Mouse (Mus musculus): ENCODE results near the gene B4galt2. TPM values are rescaled to one million over a fixed set of nuclear protein-coding genes. Genes with fewer than 3 reads are reported as not detected.
A peak's percentile ranks its signal among the peaks of the same experiment; 100 is the strongest.

B4galt2 gene
- polyA plus RNA-seq, 1 experiment from 2014 or later = 38.7 TPM

DNA sequence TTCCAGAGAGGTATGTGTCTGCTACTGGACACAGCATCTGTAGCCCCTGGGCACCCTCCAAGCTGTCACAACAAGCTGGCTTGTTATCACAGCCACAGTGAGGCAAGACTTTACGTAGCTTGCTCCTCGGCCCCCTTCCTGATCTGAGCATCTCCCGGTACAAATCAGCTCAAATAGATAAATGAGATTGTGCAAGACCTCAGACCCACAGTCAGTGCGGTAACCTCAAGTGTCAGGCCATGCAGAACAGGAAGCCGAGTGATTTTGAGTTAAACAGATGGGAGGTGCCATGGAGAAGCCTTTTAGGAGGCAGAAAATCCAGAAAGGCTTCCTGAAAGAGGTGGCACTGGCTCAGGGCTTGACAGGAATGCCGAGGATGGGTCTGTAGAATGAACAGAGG lies 16.3 kb downstream of the B4galt2 start:
- no peak overlapping the region for H3K27ac ChIP-seq
- no peak overlapping the region for H3K4me3 ChIP-seq
- no peaks in the 10 kb centered on the region for H3K27me3 ChIP-seq
- no peak for ATAC-seq (ENCODE audit: insufficient number of reproducible peaks, insufficient read depth, low FRiP score, low TSS enrichment, low read depth)
- H3K9me3 ChIP-seq = no peaks in the 10 kb centered on the region
- no peak overlapping the region for H3K9ac ChIP-seq
- H3K36me3 ChIP-seq = peaks cover 10% of the 10 kb centered on the region; the same call in 1 of the 2 replicates
- peaks cover 37% of the 10 kb centered on the region for H3K4me1 ChIP-seq
- 70% methylated on average over 6 of the region's 6 CpGs for WGBS
- no peak overlapping the region for H3K4me2 ChIP-seq

DNA sequence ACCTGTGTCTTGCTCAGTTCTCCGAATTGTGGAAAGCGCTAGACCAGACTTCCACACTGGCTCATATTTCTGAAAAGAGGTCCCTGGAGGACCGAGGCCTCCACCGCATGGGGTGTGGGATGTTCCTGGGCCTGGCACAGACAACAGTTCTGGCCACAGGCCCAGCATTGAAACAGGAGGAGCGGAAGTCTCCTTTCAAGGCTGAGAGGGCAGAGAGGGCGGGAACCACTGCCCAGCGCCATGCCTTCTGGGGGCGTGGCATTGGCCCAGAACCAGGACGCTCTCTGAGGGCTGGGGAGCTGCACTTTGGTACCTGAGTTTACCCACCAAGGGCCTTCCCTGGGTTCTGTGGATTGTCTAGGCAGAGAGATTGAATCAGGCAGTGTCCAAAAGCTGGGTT lies 17.2 kb downstream of the B4galt2 start:
- no peak overlapping the region for H3K9ac ChIP-seq
- no peak for ATAC-seq (ENCODE audit: insufficient number of reproducible peaks, insufficient read depth, low FRiP score, low TSS enrichment, low read depth)
- peak overlapping the region; percentile 17; the same call in 1 of the 2 replicates for H3K4me2 ChIP-seq
- H3K4me1 ChIP-seq = peaks cover 34% of the 10 kb centered on the region
- no peak overlapping the region for H3K4me3 ChIP-seq
- peaks cover 10% of the 10 kb centered on the region; the same call in 1 of the 2 replicates for H3K36me3 ChIP-seq
- WGBS = 45% methylated on average over 9 of the region's 9 CpGs
- H3K9me3 ChIP-seq = no peaks in the 10 kb centered on the region
- H3K27me3 ChIP-seq = no peaks in the 10 kb centered on the region
- H3K27ac ChIP-seq = no peak overlapping the region; the same call in 1 of the 2 replicates

DNA sequence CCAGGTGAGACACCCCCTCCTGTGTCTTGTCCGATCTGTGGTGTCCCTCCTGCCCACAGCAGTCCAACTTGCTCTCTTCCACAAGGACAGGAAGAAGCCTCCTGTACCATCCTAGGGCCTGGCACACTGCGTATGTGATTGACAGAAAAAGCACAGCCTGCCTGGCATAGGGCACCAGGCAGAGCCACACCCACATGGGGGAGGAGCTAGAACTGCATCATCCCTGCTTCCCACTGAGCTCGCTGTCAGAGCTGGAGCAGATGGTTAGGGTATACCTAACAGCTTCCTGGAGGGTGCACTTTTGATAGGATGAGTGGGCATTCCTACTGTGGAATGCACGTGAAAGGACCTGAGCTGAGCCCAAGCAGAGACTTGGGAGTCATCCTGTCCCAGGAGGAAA lies 20.5 kb downstream of the B4galt2 start:
- ATAC-seq (ENCODE audit: insufficient number of reproducible peaks, insufficient read depth, low FRiP score, low TSS enrichment, low read depth) = no peak
- no peaks in the 10 kb centered on the region for H3K27me3 ChIP-seq
- no peaks in the 10 kb centered on the region for H3K9me3 ChIP-seq
- no peak overlapping the region for H3K4me2 ChIP-seq
- H3K4me3 ChIP-seq = no peak overlapping the region
- H3K36me3 ChIP-seq = peaks cover 10% of the 10 kb centered on the region; the same call in 1 of the 2 replicates
- H3K27ac ChIP-seq = no peak overlapping the region
- peaks cover 30% of the 10 kb centered on the region for H3K4me1 ChIP-seq
- no peak overlapping the region for H3K9ac ChIP-seq
- whole genome bisulfite sequencing = 35% methylated on average over 4 of the region's 4 CpGs

DNA sequence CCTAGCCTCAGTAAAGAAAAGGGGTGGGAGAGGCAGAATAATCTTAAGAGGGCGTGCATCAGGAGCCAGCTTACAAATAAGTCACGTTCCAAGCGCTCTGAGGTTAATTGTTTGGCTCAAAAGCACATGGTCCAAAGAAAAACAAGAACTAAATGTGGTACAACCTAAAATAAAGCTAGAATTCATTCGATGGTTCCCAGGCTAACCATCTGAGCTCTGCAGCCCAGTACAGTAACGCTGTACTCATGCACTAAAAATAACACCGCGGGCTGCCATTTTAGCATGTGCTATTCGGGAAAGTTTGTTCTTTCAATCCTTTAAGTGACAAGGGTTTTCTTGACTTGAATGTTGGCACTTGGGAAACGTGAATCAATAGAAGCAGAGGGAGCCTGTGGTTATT lies 22.7 kb downstream of the B4galt2 start:
- Histone ChIP-seq H3K4me3 (no peak overlapping the region), H3K9me3 (no peaks in the 10 kb centered on the region), H3K9ac (no peak overlapping the region), H3K27ac (no peak overlapping the region), H3K4me1 (peaks cover 13% of the 10 kb centered on the region), H3K27me3 (no peaks in the 10 kb centered on the region), H3K36me3 (peaks cover 26% of the 10 kb centered on the region), H3K4me2 (no peak overlapping the region)
- 80% methylated on average over 9 of the region's 9 CpGs for WGBS
- no peak for ATAC-seq (ENCODE audit: insufficient number of reproducible peaks, insufficient read depth, low FRiP score, low TSS enrichment, low read depth)

DNA sequence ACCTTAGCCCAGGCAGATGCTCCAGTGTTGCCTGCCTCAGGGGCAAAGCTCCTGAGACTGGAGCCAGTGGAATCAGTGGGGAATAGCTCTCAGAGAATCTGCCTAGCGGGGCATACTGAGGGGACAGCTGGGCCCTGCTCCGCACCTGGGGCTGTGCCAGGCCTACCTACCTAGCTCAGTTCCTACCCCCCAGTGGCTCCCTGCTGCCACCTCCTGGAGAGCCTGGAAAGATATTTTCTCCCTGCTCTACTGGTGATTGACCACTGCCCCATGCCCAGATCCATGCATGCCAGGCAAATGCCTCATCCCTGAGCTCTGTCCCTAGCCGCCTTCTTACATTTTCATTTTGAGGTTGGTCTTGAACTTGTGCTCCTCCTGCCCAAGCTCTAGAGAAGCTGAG lies 24.5 kb downstream of the B4galt2 start:
- peaks cover 16% of the 10 kb centered on the region for H3K36me3 ChIP-seq
- peaks cover 16% of the 10 kb centered on the region; the same call in 1 of the 2 replicates for H3K4me1 ChIP-seq
- H3K9me3 ChIP-seq = no peaks in the 10 kb centered on the region
- 0 out of 2 replicates have a peak overlapping the region, but pooled peaks have one; percentile 17 for H3K9ac ChIP-seq
- ATAC-seq (ENCODE audit: insufficient number of reproducible peaks, insufficient read depth, low FRiP score, low TSS enrichment, low read depth) = no peak
- H3K4me2 ChIP-seq = no peak overlapping the region
- no peak overlapping the region for H3K4me3 ChIP-seq
- no peak overlapping the region for H3K27ac ChIP-seq
- WGBS = 74% methylated on average over 3 of the region's 3 CpGs
- no peaks in the 10 kb centered on the region for H3K27me3 ChIP-seq

DNA sequence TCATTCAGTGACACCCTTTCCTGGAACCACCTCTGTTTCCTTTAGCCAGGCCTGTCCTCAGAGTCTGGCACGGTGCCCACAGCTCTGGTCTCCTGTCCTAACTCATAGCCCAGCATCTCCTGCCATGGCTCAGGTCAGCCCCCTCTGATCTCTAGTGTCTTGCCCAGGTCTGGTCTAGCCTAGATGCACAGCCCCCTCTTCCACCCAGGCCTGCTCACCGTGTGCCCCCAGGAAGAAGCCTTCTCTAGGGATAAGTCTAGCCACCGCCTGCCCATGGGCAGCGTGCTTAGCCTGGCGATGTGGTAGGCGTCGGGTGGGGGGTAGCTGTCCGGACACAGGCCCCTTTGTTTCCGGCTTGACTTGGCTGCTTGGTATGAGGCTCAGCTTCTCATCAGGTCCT lies 28.1 kb downstream of the B4galt2 start:
- H3K4me3 ChIP-seq = no peak overlapping the region
- H3K9ac ChIP-seq = no peak overlapping the region
- no peaks in the 10 kb centered on the region for H3K27me3 ChIP-seq
- H3K36me3 ChIP-seq = peaks cover 16% of the 10 kb centered on the region
- no peaks in the 10 kb centered on the region for H3K9me3 ChIP-seq
- 0 out of 2 replicates have a peak, but pooled peaks cover 6% of the 10 kb centered on the region for H3K4me1 ChIP-seq
- H3K4me2 ChIP-seq = no peak overlapping the region
- ATAC-seq (ENCODE audit: insufficient number of reproducible peaks, insufficient read depth, low FRiP score, low TSS enrichment, low read depth) = no peak
- H3K27ac ChIP-seq = no peak overlapping the region
- 55% methylated on average over 9 of the region's 9 CpGs for WGBS

DNA sequence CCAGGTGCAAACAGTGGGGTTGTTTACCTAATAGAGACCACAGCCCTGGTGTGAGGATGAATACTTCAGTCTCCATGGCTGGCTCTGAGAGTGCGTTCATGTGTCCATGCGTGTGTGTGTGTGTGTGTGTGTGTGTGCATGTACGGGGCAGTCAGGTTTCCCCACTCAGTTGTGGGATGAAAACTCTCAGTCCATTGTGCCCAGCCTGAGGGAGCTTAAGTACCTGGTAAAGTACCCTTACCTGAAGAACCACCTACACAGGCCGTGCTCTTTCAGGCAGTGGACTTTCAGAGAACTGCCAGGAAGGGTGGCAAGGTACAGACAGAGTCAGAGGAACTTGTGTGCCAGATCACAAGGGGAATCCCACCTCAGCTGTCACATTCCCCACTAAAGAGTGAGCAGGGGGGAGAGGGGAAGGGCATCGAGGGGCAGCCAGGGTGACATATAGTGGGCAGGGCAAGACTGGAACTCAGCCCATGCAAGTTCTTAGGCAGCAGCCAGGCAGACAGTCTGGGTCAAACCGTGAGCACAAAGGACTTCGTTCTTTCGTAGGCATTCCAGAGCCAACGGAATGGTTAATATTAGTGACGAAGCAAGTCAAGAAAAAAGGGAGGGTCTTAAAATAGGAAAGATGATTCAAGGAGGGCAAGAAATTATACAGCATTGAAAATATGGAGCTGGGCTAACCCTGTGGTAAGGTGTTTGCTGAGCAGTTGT lies 31.0 kb downstream of the B4galt2 start:
- Histone ChIP-seq H3K36me3 (peaks cover 14% of the 10 kb centered on the region), H3K4me2 (no peak overlapping the region), H3K9ac (no peak overlapping the region), H3K4me1 (0 out of 2 replicates have a peak, but pooled peaks cover 6% of the 10 kb centered on the region), H3K9me3 (no peaks in the 10 kb centered on the region), H3K27me3 (no peaks in the 10 kb centered on the region), H3K27ac (no peak overlapping the region), H3K4me3 (no peak overlapping the region)
- 81% methylated on average over 10 of the region's 10 CpGs for WGBS
- no peak for ATAC-seq (ENCODE audit: insufficient number of reproducible peaks, insufficient read depth, low FRiP score, low TSS enrichment, low read depth)

DNA sequence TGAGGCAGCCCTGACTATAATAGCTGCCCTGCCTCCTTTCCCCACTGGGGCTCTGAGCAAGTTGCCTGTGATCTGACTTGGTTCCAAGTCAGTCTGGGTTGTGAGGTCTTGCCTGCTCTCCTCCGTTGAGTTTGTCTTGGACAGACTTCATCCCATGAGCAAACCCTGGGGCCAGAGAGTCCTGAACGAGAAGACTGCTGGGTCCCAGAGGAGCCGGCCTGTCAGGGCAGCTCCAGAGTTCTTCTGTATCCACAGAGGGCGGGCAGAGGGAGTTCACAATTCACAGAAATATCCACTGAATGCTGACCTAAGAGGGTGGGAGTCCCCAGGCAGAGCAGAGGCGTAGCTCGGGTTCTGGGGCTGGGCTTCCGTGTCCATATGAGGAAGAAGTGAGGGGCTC lies 32.4 kb downstream of the B4galt2 start:
- Histone ChIP-seq H3K4me3 (no peak overlapping the region), H3K27me3 (no peaks in the 10 kb centered on the region), H3K9me3 (no peaks in the 10 kb centered on the region), H3K27ac (no peak overlapping the region), H3K4me2 (no peak overlapping the region), H3K9ac (no peak overlapping the region), H3K4me1 (0 out of 2 replicates have a peak, but pooled peaks cover 6% of the 10 kb centered on the region), H3K36me3 (0 out of 2 replicates have a peak, but pooled peaks cover 2% of the 10 kb centered on the region)
- no peak for ATAC-seq (ENCODE audit: insufficient number of reproducible peaks, insufficient read depth, low FRiP score, low TSS enrichment, low read depth)
- WGBS = 62% methylated on average over 7 of the region's 7 CpGs

DNA sequence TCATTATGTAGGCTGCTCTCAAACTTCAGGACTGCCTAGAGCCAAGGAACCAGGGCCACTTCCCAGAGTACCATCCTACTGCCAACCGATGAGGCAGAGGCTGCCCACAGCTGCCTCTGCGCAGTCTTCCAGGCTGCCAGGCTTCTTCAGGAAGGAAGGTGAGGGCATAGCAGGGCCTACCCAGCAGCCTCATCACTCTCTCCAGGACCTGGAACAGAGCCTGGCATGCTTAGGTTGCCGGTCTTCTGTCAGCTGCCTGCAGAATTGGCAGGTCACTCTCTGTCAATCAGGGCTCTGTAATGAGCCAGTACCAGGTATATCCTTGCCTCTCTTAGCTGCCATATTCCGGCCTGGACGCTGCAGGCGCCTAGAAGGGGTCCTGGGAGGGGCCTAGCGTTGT lies 33.1 kb downstream of the B4galt2 start:
- Histone ChIP-seq H3K36me3 (peaks cover 9% of the 10 kb centered on the region; the same call in 1 of the 2 replicates), H3K9me3 (no peaks in the 10 kb centered on the region), H3K27me3 (no peaks in the 10 kb centered on the region), H3K4me3 (no peak overlapping the region), H3K27ac (no peak overlapping the region), H3K9ac (no peak overlapping the region), H3K4me2 (no peak overlapping the region), H3K4me1 (0 out of 2 replicates have a peak, but pooled peaks cover 2% of the 10 kb centered on the region)
- ATAC-seq (ENCODE audit: insufficient number of reproducible peaks, insufficient read depth, low FRiP score, low TSS enrichment, low read depth) = no peak
- 72% methylated on average over 7 of the region's 7 CpGs for WGBS

DNA sequence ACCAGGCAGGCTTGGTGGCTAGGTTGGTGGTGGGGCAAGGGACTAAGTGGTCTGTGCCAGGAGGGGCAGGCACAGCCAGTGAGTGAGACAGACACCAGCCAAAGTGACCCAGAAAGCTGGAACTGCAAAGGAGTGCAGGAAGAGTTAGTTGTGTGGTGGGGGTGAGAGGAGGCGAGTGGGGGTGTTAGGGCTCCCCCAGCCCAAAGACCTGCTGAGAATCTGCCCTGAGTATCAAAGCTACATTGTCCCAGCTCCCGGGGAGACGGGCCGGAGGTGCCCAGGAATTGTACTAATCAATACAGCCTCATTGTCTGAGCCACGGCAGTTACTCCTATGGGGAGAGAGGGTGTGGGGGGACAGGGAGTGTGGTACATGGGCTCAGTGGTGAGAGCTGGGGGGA lies 33.8 kb downstream of the B4galt2 start:
- no peak overlapping the region for H3K4me3 ChIP-seq
- no peak for ATAC-seq (ENCODE audit: insufficient number of reproducible peaks, insufficient read depth, low FRiP score, low TSS enrichment, low read depth)
- H3K36me3 ChIP-seq = peaks cover 9% of the 10 kb centered on the region; the same call in 1 of the 2 replicates
- no peak overlapping the region for H3K4me2 ChIP-seq
- H3K9me3 ChIP-seq = no peaks in the 10 kb centered on the region
- WGBS = 41% methylated on average over 5 of the region's 5 CpGs
- H3K9ac ChIP-seq = no peak overlapping the region
- H3K27me3 ChIP-seq = no peaks in the 10 kb centered on the region
- no peaks in the 10 kb centered on the region for H3K4me1 ChIP-seq
- no peak overlapping the region for H3K27ac ChIP-seq

DNA sequence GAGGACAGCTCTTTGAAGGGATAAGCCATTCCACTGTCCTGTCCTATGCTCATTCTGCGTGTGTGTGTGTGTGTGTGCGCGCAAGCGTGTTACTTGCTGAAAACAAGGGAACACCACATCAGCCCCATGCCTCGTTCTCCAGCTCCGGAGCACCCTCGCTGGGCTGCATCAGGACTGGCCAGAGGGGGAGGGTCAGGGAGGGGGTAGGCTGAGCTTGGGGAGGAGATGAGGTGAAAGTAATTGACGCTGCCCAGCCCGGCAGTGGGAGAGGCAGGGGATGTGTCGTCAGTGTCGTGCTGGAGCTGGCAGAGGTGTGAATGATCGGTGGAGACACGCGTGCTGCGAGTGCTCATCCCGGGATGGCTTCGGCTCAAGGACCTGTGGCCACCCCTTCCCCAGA lies 34.2 kb downstream of the B4galt2 start:
- H3K36me3 ChIP-seq = peaks cover 11% of the 10 kb centered on the region; the same call in 1 of the 2 replicates
- no peak overlapping the region for H3K4me3 ChIP-seq
- no peaks in the 10 kb centered on the region for H3K27me3 ChIP-seq
- H3K9ac ChIP-seq = no peak overlapping the region
- no peaks in the 10 kb centered on the region for H3K9me3 ChIP-seq
- no peak overlapping the region for H3K4me2 ChIP-seq
- no peak for ATAC-seq (ENCODE audit: insufficient number of reproducible peaks, insufficient read depth, low FRiP score, low TSS enrichment, low read depth)
- H3K4me1 ChIP-seq = no peaks in the 10 kb centered on the region
- no peak overlapping the region for H3K27ac ChIP-seq
- WGBS = 70% methylated on average over 17 of the region's 17 CpGs

DNA sequence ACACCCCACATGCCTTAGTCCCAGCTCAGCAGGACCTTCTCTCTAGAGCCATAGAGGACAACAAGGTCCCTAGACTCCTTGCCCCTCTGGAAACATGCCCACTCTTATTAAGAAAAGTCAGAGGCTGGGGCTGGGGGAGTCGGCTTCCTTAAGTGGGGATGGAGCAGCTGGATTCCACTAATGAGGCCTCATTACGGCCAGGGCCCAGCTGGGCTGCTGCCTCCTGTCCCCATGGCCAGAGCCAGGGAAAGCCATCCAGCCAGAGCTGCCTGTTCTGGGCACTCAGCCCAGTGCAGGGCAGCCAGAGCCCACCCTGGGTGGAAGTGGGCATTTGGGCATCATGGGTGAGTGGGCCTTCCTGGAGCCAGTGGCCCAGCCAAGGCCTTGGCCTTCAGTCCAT lies 36.3 kb downstream of the B4galt2 start:
- Histone ChIP-seq H3K4me1 (no peaks in the 10 kb centered on the region), H3K27me3 (no peaks in the 10 kb centered on the region), H3K9me3 (no peaks in the 10 kb centered on the region), H3K36me3 (peaks cover 22% of the 10 kb centered on the region; the same call in 1 of the 2 replicates), H3K4me2 (no peak overlapping the region), H3K9ac (no peak overlapping the region), H3K27ac (no peak overlapping the region), H3K4me3 (no peak overlapping the region)
- 53% methylated on average over 2 of the region's 2 CpGs for WGBS
- ATAC-seq (ENCODE audit: insufficient number of reproducible peaks, insufficient read depth, low FRiP score, low TSS enrichment, low read depth) = no peak
